Mouse (Mus musculus) central nervous system, embryonic 11.5 days (tissue): Measurements from ENCODE around the gene Mical3. TPM values are rescaled to one million over a fixed set of nuclear protein-coding genes. Genes with fewer than 3 reads are reported as not detected.

ENCODE experiments used
- polyA plus RNA-seq: library from polyadenylated mRNA; depleted of rRNA; stranded (reverse); fragments of >200 nt; gene quantifications from 2 replicates; pipeline ENCODE4 v1.2.3, GENCODE M21; 2012; rRNA removed

Gene Mical3
- 20.9 and 21.4 TPM in 2 replicates for polyA plus RNA-seq

GRCm38 (mm10) chr6:121130773-121131172 is at the start of gene Mical3:
TSS of gene Mical3 (minus strand) at chr6:121130999.

GRCm38 (mm10) chr6:120916074-120916971 is 214.5 kb downstream of the Mical3 start, which contains the start of gene Bid:
TSS of gene Bid (minus strand) at chr6:120916853.

Other genes with a start within 250 kb of the Mical3 start
- gene Bid, start 214.1 kb downstream of the Mical3 start, polyA plus RNA-seq, result 9.6 and 12.6 TPM in 2 replicates
- 12.1 and 18.1 TPM in 2 replicates for gene Pex26, start 52.7 kb upstream of the Mical3 start, polyA plus RNA-seq
- 0.07 and 0.20 TPM in 2 replicates for gene Tuba8, start 79.7 kb upstream of the Mical3 start, polyA plus RNA-seq
- 0.58 TPM in 2 replicates for gene Usp18, start 114.9 kb upstream of the Mical3 start, polyA plus RNA-seq
- gene Slc6a13, start 169.2 kb upstream of the Mical3 start, polyA plus RNA-seq, result 2.6 and 3.4 TPM in 2 replicates
- 0.30 and 0.31 TPM in 2 replicates for gene Slc6a12, start 212.1 kb upstream of the Mical3 start, polyA plus RNA-seq